Mouse (Mus musculus) hindbrain, embryonic 12.5 days (tissue): ENCODE measurements around the gene S1pr5. TPM values are rescaled to one million over a fixed set of nuclear protein-coding genes. Genes with fewer than 3 reads are reported as not detected.
A peak's percentile ranks its signal among the peaks of the same experiment; 100 is the strongest.
"Not testable (repeated sequence)": the region's sequence is repeated elsewhere in the genome, so short reads cannot be mapped to it uniquely, and the experiment has no call there.

Experiments
- ATAC-seq: fragments of 200-750 bp; cut with Nextera tagmentation; 2 replicates; pipeline ENCODE4 v1.8.0; 2017; ENCODE audit warnings: moderate TSS enrichment; ENCODE audit not compliant: low FRiP score
- H3K27ac ChIP-seq: fragments of 300-500 bp; sonication (generic); 2 replicates; pipeline ENCODE4 v1.5.1; 2016; ENCODE audit warnings: mild to moderate bottlenecking
- H3K27me3 ChIP-seq: fragments of 300-500 bp; sonication (generic); 2 replicates; pipeline ENCODE4 v1.6.1; 2016; ENCODE audit warnings: mild to moderate bottlenecking
- H3K36me3 ChIP-seq: fragments of 300-500 bp; sonication (generic); 2 replicates; pipeline ENCODE4 v1.6.1; 2016; ENCODE audit warnings: mild to moderate bottlenecking
- H3K4me1 ChIP-seq: fragments of 300-500 bp; sonication (generic); 2 replicates; pipeline ENCODE4 v1.6.1; 2016
- H3K4me2 ChIP-seq: fragments of 300-500 bp; sonication (generic); replicated peaks from 2 replicates; pipeline ENCODE4 v1.6.1; 2016; ENCODE audit warnings: mild to moderate bottlenecking
- H3K4me3 ChIP-seq: fragments of 300-500 bp; sonication (generic); 2 replicates; pipeline ENCODE4 v1.5.1; 2016; ENCODE audit warnings: mild to moderate bottlenecking
- H3K9ac ChIP-seq: fragments of 300-500 bp; sonication (generic); 2 replicates; pipeline ENCODE4 v1.6.1; 2016; ENCODE audit warnings: mild to moderate bottlenecking, moderate library complexity
- H3K9me3 ChIP-seq: fragments of 300-500 bp; sonication (generic); replicated peaks from 2 replicates; pipeline ENCODE4 v1.6.1; 2016; ENCODE audit warnings: mild to moderate bottlenecking
- WGBS: fragments of 180-500 bp; shearing (Covaris S2); methylation state at CpG from one replicate; pipeline ENCODE4 v1.1.7; 2016; 5-methylcytosine and 5-hydroxymethylcytosine counted together
- polyA plus RNA-seq: library from polyadenylated mRNA; unstranded; fragments of >200 nt; fragmentation: Nextera tagmentation; extraction: Ambion mirVana; gene quantifications from 2 replicates; pipeline ENCODE4 v1.2.1, GENCODE M21; 2016

Gene S1pr5
- polyA plus RNA-seq, 1 experiment from 2014 or later = 1.9 TPM

DNA sequence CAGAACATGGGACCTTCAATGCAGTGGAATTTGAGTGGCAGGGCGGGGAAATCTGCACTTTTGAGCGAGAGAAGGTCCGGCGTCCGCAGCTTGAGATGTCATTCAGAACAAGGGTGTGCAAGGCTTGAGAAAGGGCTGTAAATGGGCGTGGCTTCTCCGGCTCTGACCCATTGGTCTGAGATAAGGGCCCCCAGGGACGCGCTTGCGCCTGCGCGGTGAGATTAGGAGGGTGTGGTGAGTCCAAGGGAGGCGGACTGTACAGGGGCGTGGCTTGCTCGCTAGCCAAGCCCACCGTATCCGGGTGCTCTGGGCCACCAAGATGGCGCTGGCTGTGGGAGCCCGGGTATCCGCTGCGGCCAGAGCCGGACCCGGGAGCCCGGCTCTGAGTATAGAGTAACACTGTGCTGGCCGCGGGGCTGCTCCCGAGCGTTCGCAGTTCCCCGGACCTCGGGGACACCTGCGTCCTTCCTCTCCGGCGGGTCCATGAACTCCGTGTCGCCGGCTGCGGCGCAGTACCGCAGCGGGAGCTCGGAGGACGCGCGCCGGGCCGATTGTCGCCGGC, 16.8 kb upstream of the S1pr5 start, which contains the start of gene Atg4d:
TSS of gene Atg4d (plus strand) at position 294 of the 562 bp plus-strand sequence.
- H3K9me3 ChIP-seq = no peaks in the 10 kb centered on the region

DNA sequence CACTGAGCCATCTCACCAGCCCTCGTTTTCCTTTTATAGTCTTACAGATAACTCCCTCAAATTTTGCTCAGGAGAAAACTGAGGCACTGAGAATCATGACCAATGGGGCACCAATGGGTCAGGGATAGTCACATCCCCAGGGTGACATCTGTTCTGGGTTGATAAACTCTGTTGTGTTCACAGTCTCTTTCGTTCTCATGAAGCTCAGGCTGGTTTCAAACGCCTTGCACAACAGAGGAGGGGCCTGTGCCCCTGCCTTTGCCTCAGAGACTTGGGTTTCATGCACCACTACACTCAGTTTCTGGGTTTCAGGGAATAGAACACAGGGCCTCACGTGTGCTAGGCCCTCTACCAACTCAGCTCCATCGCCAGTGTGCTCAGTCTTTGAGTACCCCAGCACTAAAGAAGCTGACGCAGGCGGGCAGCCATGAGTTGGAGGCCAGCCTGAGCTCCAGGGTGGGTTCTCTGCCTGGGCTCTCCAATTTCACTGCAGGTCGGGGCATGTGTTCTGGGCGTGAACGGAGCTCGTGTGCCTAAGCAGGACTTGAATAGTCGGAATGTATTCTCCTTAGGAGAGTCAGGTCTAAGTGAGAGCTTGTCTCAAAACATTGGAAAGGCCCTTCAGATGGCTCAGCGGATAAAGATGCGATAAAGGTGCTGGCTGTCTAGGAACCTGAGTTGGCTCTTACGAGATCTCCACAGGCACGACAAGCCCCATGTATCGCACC, 16.2 kb upstream of the S1pr5 start:
- H3K36me3 ChIP-seq = peaks cover 24% of the 10 kb centered on the region
- no peaks in the 10 kb centered on the region for H3K9me3 ChIP-seq
- H3K9ac ChIP-seq = peak overlapping the region; percentile 82
- H3K27me3 ChIP-seq = no peaks in the 10 kb centered on the region
- peaks cover 19% of the 10 kb centered on the region for H3K4me1 ChIP-seq
- H3K4me3 ChIP-seq = peak overlapping the region; percentile 86
- 20% methylated on average over 17 of the region's 17 CpGs for WGBS
- H3K27ac ChIP-seq = peak overlapping the region; percentile 60
- H3K4me2 ChIP-seq = peak overlapping the region; percentile 55
- ATAC-seq = no peak; the same call in none of the 2 replicates

More for the DNA sequence above, 16.8 kb upstream of the S1pr5 start, which contains the start of gene Atg4d:
- peak within 1 kb of the TSS; percentile 78 for H3K27ac ChIP-seq
- H3K4me1 ChIP-seq = peaks cover 19% of the 10 kb centered on the region
- peak within 1 kb of the TSS; percentile 86 for H3K4me3 ChIP-seq
- peak; percentile 97 for ATAC-seq
- WGBS = 0% methylated on average over 46 of the region's 49 CpGs
- H3K4me2 ChIP-seq = peak within 1 kb of the TSS; percentile 93
- H3K36me3 ChIP-seq = peaks cover 29% of the 10 kb centered on the region
- peak within 1 kb of the TSS; percentile 82 for H3K9ac ChIP-seq
- no peaks in the 10 kb centered on the region for H3K27me3 ChIP-seq

GRCm38 (mm10) chr9:21261831-21262230, 13.6 kb upstream of the S1pr5 start:
- H3K4me3 ChIP-seq = no peak overlapping the region
- H3K9me3 ChIP-seq = no peaks in the 10 kb centered on the region
- no peak for ATAC-seq
- no peaks in the 10 kb centered on the region for H3K27me3 ChIP-seq
- no peak overlapping the region for H3K4me2 ChIP-seq
- H3K36me3 ChIP-seq = peaks cover 1% of the 10 kb centered on the region
- H3K9ac ChIP-seq = no peak overlapping the region
- peaks cover 18% of the 10 kb centered on the region for H3K4me1 ChIP-seq
- WGBS = 66% methylated on average over 2 of the region's 2 CpGs
- no peak overlapping the region for H3K27ac ChIP-seq

DNA sequence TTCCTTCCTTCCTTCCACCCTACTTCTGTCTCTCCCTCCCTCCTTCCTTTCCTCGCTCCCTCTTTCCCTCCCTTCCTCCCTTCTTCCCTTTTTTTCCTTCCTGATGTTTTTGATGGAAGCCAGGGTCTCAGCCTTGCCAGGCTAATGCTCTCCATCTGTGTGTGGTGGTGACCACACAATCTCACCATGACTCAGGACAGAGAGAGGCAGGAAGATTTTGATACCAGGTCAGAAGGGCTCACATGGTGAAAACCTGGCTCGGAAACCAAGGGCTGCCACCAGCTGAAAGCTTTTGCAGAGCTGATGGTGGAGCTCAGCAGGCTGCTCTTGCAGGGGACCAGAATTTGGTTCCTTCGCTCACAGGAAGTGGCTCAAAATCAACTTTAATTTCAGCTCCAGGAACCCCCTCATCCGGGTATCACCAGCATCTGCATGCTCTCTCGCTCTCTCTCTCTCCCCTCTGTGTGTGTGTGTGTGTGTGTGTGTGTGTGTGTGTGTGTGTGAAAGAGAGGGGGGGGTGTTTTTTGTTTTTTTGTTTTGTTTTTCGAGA, 12.3 kb upstream of the S1pr5 start:
- H3K4me3 ChIP-seq = no peak overlapping the region
- H3K9ac ChIP-seq = no peak overlapping the region
- H3K27ac ChIP-seq = no peak overlapping the region
- H3K4me1 ChIP-seq = peaks cover 5% of the 10 kb centered on the region; the same call in 1 of the 2 replicates
- no peak for ATAC-seq
- no peak overlapping the region for H3K4me2 ChIP-seq
- no peaks in the 10 kb centered on the region for H3K36me3 ChIP-seq
- WGBS = 76% methylated on average over 6 of the region's 6 CpGs
- H3K27me3 ChIP-seq = no peaks in the 10 kb centered on the region
- no peaks in the 10 kb centered on the region for H3K9me3 ChIP-seq

- H3K9ac ChIP-seq, H3K36me3 ChIP-seq, H3K4me1 ChIP-seq, H3K4me2 ChIP-seq, ATAC-seq, H3K27ac ChIP-seq, H3K9me3 ChIP-seq, H3K4me3 ChIP-seq: not testable (repeated sequence)
- peaks cover 13% of the 10 kb centered on the region for H3K27me3 ChIP-seq
- 82% methylated on average over 4 of the region's 4 CpGs for WGBS
These were observed 8.1 kb upstream of the S1pr5 start for GRCm38 (mm10) chr9:21256349-21256748.

DNA sequence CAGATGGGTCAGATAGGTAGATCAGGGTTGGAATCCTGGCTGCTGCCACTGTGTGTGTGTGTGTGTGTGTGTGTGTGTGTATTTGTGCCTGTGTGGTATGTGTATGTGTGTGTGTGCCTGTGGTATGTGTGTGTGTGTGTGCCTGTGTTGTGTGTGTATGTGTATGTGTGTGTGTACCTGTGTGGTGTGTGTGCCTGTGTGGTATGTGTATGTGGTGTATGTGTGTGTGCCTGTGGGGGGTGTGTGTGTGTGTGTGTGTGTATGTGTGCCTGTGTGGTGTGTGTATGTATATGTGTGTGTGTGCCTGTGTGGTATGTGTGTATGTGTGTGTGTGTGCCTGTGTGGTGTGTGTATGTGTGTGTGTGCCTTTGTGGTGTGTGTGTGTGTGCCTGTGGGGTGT, 6.4 kb upstream of the S1pr5 start:
- no peak overlapping the region for H3K4me2 ChIP-seq
- H3K4me1 ChIP-seq = peaks cover 5% of the 10 kb centered on the region; the same call in 1 of the 2 replicates
- no peak for ATAC-seq
- no peaks in the 10 kb centered on the region for H3K9me3 ChIP-seq
- peaks cover 30% of the 10 kb centered on the region for H3K27me3 ChIP-seq
- H3K9ac ChIP-seq = no peak overlapping the region
- no peak overlapping the region for H3K4me3 ChIP-seq
- no peak overlapping the region for H3K27ac ChIP-seq
- H3K36me3 ChIP-seq = no peaks in the 10 kb centered on the region

GRCm38 (mm10) chr9:21251116-21251735, 3.0 kb upstream of the S1pr5 start:
- H3K36me3 ChIP-seq = no peaks in the 10 kb centered on the region
- peaks cover 64% of the 10 kb centered on the region for H3K27me3 ChIP-seq
- H3K9me3 ChIP-seq = no peaks in the 10 kb centered on the region
- H3K27ac ChIP-seq = no peak overlapping the region
- 68% methylated on average over 13 of the region's 13 CpGs for WGBS
- H3K4me2 ChIP-seq = no peak overlapping the region
- H3K4me1 ChIP-seq = peaks cover 10% of the 10 kb centered on the region
- no peak overlapping the region for H3K9ac ChIP-seq
- H3K4me3 ChIP-seq = no peak overlapping the region
- ATAC-seq = no peak

- Histone ChIP-seq H3K4me1 (peaks cover 10% of the 10 kb centered on the region), H3K9me3 (no peaks in the 10 kb centered on the region), H3K4me2 (no peak overlapping the region), H3K36me3 (no peaks in the 10 kb centered on the region), H3K27me3 (peaks cover 71% of the 10 kb centered on the region), H3K4me3 (no peak overlapping the region), H3K27ac (no peak overlapping the region), H3K9ac (no peak overlapping the region)
- 51% methylated on average over 2 of the region's 2 CpGs for WGBS
- ATAC-seq = no peak
These were observed 2.3 kb upstream of the S1pr5 start for GRCm38 (mm10) chr9:21250509-21250908.

- no peaks in the 10 kb centered on the region for H3K36me3 ChIP-seq
- WGBS = 31% methylated on average over 17 of the region's 17 CpGs
- no peak for ATAC-seq
- no peak overlapping the region for H3K9ac ChIP-seq
- no peak overlapping the region for H3K27ac ChIP-seq
- H3K27me3 ChIP-seq = peaks cover 77% of the 10 kb centered on the region
- H3K9me3 ChIP-seq = no peaks in the 10 kb centered on the region
- no peak overlapping the region for H3K4me2 ChIP-seq
- H3K4me1 ChIP-seq = peaks cover 15% of the 10 kb centered on the region
- H3K4me3 ChIP-seq = no peak overlapping the region
These were observed 1.6 kb upstream of the S1pr5 start for GRCm38 (mm10) chr9:21249629-21250508.

DNA sequence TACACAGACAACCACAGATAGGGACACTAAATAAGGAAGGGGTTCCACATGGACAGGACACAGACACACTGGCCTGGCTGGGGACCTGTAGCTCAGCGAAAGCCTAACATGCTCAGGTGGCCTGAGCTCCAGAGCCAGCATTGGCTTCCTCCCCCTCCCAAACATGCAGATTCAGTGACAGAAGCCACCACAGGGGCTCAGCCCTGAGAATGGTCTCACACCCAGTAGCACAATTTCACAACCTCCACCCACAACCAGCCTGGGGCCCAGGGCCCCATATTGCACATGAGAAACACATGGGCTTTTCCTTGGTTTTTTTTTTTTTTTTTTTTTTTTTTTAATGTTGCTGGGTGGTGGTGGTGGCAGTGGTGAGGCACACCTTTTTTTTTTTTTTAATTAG, 1.9 kb downstream of the S1pr5 start:
- Histone ChIP-seq H3K9ac (no peak overlapping the region), H3K4me1 (peaks cover 27% of the 10 kb centered on the region), H3K27ac (no peak overlapping the region), H3K9me3 (no peaks in the 10 kb centered on the region), H3K36me3 (no peaks in the 10 kb centered on the region), H3K4me2 (no peak overlapping the region), H3K4me3 (no peak overlapping the region), H3K27me3 (peaks cover 99% of the 10 kb centered on the region)
- ATAC-seq = no peak
- WGBS = 50% methylated on average over 1 of the region's 1 CpGs

DNA sequence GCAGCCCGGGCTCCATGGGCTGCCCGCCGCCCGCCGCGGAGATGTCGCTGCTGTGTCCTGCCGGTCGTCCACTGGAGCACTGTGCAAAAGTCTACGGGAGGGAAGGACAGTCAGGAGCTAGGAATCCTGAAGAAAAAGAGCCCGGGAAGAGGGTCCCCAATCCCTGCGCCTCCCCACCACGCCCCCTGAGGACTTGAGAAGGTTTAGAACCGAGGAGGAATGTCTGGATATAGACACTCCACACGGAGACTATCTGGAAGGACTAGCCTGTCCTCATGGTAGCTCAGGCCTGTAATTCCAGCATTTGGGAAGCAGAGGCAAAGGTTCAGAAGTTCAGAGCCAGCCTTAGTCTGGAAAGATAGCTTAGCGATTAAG, 3.1 kb downstream of the S1pr5 start:
- Histone ChIP-seq H3K4me1 (peaks cover 26% of the 10 kb centered on the region), H3K27me3 (peaks cover 88% of the 10 kb centered on the region), H3K4me2 (peak overlapping the region; percentile 73), H3K9ac (peak overlapping the region; percentile 55), H3K36me3 (no peaks in the 10 kb centered on the region), H3K27ac (peak overlapping the region; percentile 17; the same call in 1 of the 2 replicates), H3K9me3 (no peaks in the 10 kb centered on the region), H3K4me3 (peak overlapping the region; percentile 42)
- no peak for ATAC-seq
- WGBS = 5% methylated on average over 16 of the region's 16 CpGs
